Mouse (Mus musculus) bone marrow macrophage, adult 2 months (primary cell): ENCODE measurements at regions not wholly inside any gene's neighbourhood (a gene's known extent, or its start where the extent isn't known, plus 50 kb on each side); places are given as distances from the start of the nearest gene placed in this dataset.
"Not testable (repeated sequence)": the region's sequence is repeated elsewhere in the genome, so short reads cannot be mapped to it uniquely, and the experiment has no call there.

Experiments
- H3K27ac ChIP-seq: 2 replicates; pipeline ENCODE4 v1.5.1; 2012; ENCODE audit warnings: low read depth, low read length; ENCODE audit not compliant: insufficient read depth
- H3K4me1 ChIP-seq: 2 replicates; pipeline ENCODE4 v1.6.1; 2012; ENCODE audit warnings: low read length; ENCODE audit not compliant: control insufficient read depth, insufficient read depth
- H3K4me3 ChIP-seq: 2 replicates; pipeline ENCODE4 v1.5.1; 2012; ENCODE audit warnings: mild to moderate bottlenecking, low read length, moderate library complexity; ENCODE audit not compliant: insufficient read depth
- CTCF ChIP-seq: IDR thresholded peaks from 2 replicates; pipeline ENCODE4 v1.5.1; 2012; ENCODE audit warnings: low read depth, mild to moderate bottlenecking, low read length, moderate library complexity
- POLR2A ChIP-seq: IDR thresholded peaks from 2 replicates; pipeline ENCODE4 v1.6.1; 2012; ENCODE audit warnings: mild to moderate bottlenecking, low read depth, low read length, borderline replicate concordance

GRCm38 (mm10) chr8:15583782-15584181 is 537.9 kb upstream of the BB014433 start:
- Histone ChIP-seq H3K4me3 (no peak overlapping the region), H3K27ac (no peak overlapping the region), H3K4me1 (no peaks in the 10 kb centered on the region)
- TF ChIP-seq CTCF (no peak), POLR2A (no peak)

GRCm38 (mm10) chr8:15570091-15570490 is 524.2 kb upstream of the BB014433 start:
- Histone ChIP-seq H3K27ac (no peak overlapping the region), H3K4me1 (no peaks in the 10 kb centered on the region), H3K4me3 (no peak overlapping the region)
- TF ChIP-seq POLR2A: no peak
- no peak for TF ChIP-seq CTCF

- H3K4me3 ChIP-seq: no peak overlapping the region
- no peaks in the 10 kb centered on the region for H3K4me1 ChIP-seq
- H3K27ac ChIP-seq: no peak overlapping the region
- TF ChIP-seq POLR2A (no peak), CTCF (no peak)
These were observed 521.9 kb upstream of the BB014433 start for GRCm38 (mm10) chr8:15567742-15568141.

- TF ChIP-seq CTCF (no peak), POLR2A (no peak)
- Histone ChIP-seq H3K4me1 (no peaks in the 10 kb centered on the region), H3K27ac (no peak overlapping the region), H3K4me3 (no peak overlapping the region)
These were observed 516.7 kb upstream of the BB014433 start for GRCm38 (mm10) chr8:15562310-15563296.

GRCm38 (mm10) chr8:15532027-15532426 is 486.1 kb upstream of the BB014433 start:
- TF ChIP-seq POLR2A: no peak
- no peak for TF ChIP-seq CTCF
- Histone ChIP-seq H3K27ac (no peak overlapping the region), H3K4me1 (no peaks in the 10 kb centered on the region), H3K4me3 (no peak overlapping the region)

- Histone ChIP-seq H3K27ac (no peak overlapping the region), H3K4me1 (no peaks in the 10 kb centered on the region), H3K4me3 (no peak overlapping the region)
- TF ChIP-seq POLR2A (no peak), CTCF (no peak)
These were observed 479.6 kb upstream of the BB014433 start for GRCm38 (mm10) chr8:15525461-15525860.

GRCm38 (mm10) chr8:15519896-15520295 is 474.0 kb upstream of the BB014433 start:
- not testable (repeated sequence) for H3K4me3 ChIP-seq, H3K4me1 ChIP-seq, H3K27ac ChIP-seq

- no peaks in the 10 kb centered on the region for H3K4me1 ChIP-seq
- no peak overlapping the region for H3K27ac ChIP-seq
- TF ChIP-seq CTCF (no peak), POLR2A (no peak)
- no peak overlapping the region for H3K4me3 ChIP-seq
These were observed 455.1 kb upstream of the BB014433 start for GRCm38 (mm10) chr8:15500973-15501372.

- Histone ChIP-seq H3K27ac (no peak overlapping the region), H3K4me3 (no peak overlapping the region), H3K4me1 (no peaks in the 10 kb centered on the region)
- TF ChIP-seq CTCF: no peak
- no peak for TF ChIP-seq POLR2A
These were observed 451.7 kb upstream of the BB014433 start for GRCm38 (mm10) chr8:15497566-15497965.

GRCm38 (mm10) chr8:15496248-15496647 is 450.4 kb upstream of the BB014433 start:
- no peak overlapping the region for H3K4me3 ChIP-seq
- TF ChIP-seq POLR2A (no peak), CTCF (no peak)
- no peak overlapping the region for H3K27ac ChIP-seq
- no peaks in the 10 kb centered on the region for H3K4me1 ChIP-seq
